Mouse (Mus musculus) cerebellum, adult 11-12 months (tissue): ENCODE results near the gene Slco3a1.

ENCODE experiments used
- DNase-seq: peaks from one replicate; pipeline ENCODE4 v3.0.0; 2022

The Slco3a1 gene

GRCm38 (mm10) chr7:74484024-74484385, 70.6 kb downstream of the Slco3a1 start:
- no peak for DNase-seq

- DNase-seq = no peak
These were observed 71.1 kb downstream of the Slco3a1 start for GRCm38 (mm10) chr7:74483294-74484023.

GRCm38 (mm10) chr7:74471740-74472139, 82.8 kb downstream of the Slco3a1 start:
- DNase-seq = no peak

- no peak for DNase-seq
These were observed 87.7 kb downstream of the Slco3a1 start for GRCm38 (mm10) chr7:74466886-74467285.

- DNase-seq = peak; percentile 43
These were observed 89.9 kb downstream of the Slco3a1 start for GRCm38 (mm10) chr7:74464638-74465037.

GRCm38 (mm10) chr7:74462451-74462850, 92.1 kb downstream of the Slco3a1 start:
- no peak for DNase-seq

GRCm38 (mm10) chr7:74461736-74462135, 92.8 kb downstream of the Slco3a1 start:
- DNase-seq = no peak

GRCm38 (mm10) chr7:74461146-74461545, 93.4 kb downstream of the Slco3a1 start:
- no peak for DNase-seq

- DNase-seq = no peak
These were observed 94.8 kb downstream of the Slco3a1 start for GRCm38 (mm10) chr7:74459812-74460211.

- DNase-seq = no peak
These were observed 95.3 kb downstream of the Slco3a1 start for GRCm38 (mm10) chr7:74459277-74459676.

GRCm38 (mm10) chr7:74458475-74459221, 95.9 kb downstream of the Slco3a1 start:
- peak; percentile 29 for DNase-seq

GRCm38 (mm10) chr7:74457347-74457975, 97.1 kb downstream of the Slco3a1 start:
- peak; percentile 58 for DNase-seq

- no peak for DNase-seq
These were observed 97.8 kb downstream of the Slco3a1 start for GRCm38 (mm10) chr7:74456781-74457180.

- DNase-seq = no peak
These were observed 103.5 kb downstream of the Slco3a1 start for GRCm38 (mm10) chr7:74451047-74451446.

GRCm38 (mm10) chr7:74449802-74450201, 104.8 kb downstream of the Slco3a1 start:
- no peak for DNase-seq

- no peak for DNase-seq
These were observed 106.8 kb downstream of the Slco3a1 start for GRCm38 (mm10) chr7:74447781-74448180.

- DNase-seq = no peak
These were observed 109.4 kb downstream of the Slco3a1 start for GRCm38 (mm10) chr7:74445148-74445547.

GRCm38 (mm10) chr7:74442380-74442779, 112.2 kb downstream of the Slco3a1 start:
- no peak for DNase-seq

GRCm38 (mm10) chr7:74437534-74437933, 117.0 kb downstream of the Slco3a1 start:
- DNase-seq = no peak

GRCm38 (mm10) chr7:74436642-74437041, 117.9 kb downstream of the Slco3a1 start:
- no peak for DNase-seq

GRCm38 (mm10) chr7:74432950-74433349, 121.6 kb downstream of the Slco3a1 start:
- no peak for DNase-seq

GRCm38 (mm10) chr7:74429252-74429651, 125.3 kb downstream of the Slco3a1 start:
- no peak for DNase-seq

GRCm38 (mm10) chr7:74427135-74427534, 127.4 kb downstream of the Slco3a1 start:
- DNase-seq = no peak

GRCm38 (mm10) chr7:74425941-74426340, 128.6 kb downstream of the Slco3a1 start:
- no peak for DNase-seq
